Mouse (Mus musculus) natural killer cell, adult 2 months (primary cell): ENCODE data around the gene Fam214a.
A peak's percentile ranks its signal among the peaks of the same experiment; 100 is the strongest.

Experiments used
- DNase-seq, 2 experiments: peaks; one replicate each; pipeline ENCODE4 v3.0.0; 2022; ENCODE audit warnings: low spot score in 2 of 2

Gene Fam214a

GRCm38 (mm10) chr9:75024089-75024488 lies 71.4 kb downstream of the Fam214a start:
- no peak for DNase-seq

- DNase-seq: no peak
Measured at GRCm38 (mm10) chr9:75025689-75026088, 73.0 kb downstream of the Fam214a start.

GRCm38 (mm10) chr9:75032408-75032807 lies 79.7 kb downstream of the Fam214a start:
- no peak for DNase-seq

GRCm38 (mm10) chr9:75033141-75033540 lies 80.5 kb downstream of the Fam214a start:
- no peak for DNase-seq

- no peak for DNase-seq
Measured at GRCm38 (mm10) chr9:75034691-75035090, 82.0 kb downstream of the Fam214a start.

GRCm38 (mm10) chr9:75035944-75036343 lies 83.3 kb downstream of the Fam214a start:
- no peak for DNase-seq

- DNase-seq: peak; percentile 61 to 81
Measured at GRCm38 (mm10) chr9:75037451-75038356, 85.0 kb downstream of the Fam214a start, which contains the start of gene Arpp19. Gene Arpp19, plus strand, starts transcription at chr9:75037614.

GRCm38 (mm10) chr9:75038357-75038688 lies 85.6 kb downstream of the Fam214a start:
- no peak for DNase-seq

GRCm38 (mm10) chr9:75040566-75040965 lies 87.9 kb downstream of the Fam214a start:
- DNase-seq: no peak

- no peak for DNase-seq
Measured at GRCm38 (mm10) chr9:75041840-75042525, 89.3 kb downstream of the Fam214a start.

- no peak for DNase-seq
Measured at GRCm38 (mm10) chr9:75043191-75043590, 90.5 kb downstream of the Fam214a start.

GRCm38 (mm10) chr9:75047079-75047478 lies 94.4 kb downstream of the Fam214a start:
- no peak for DNase-seq

GRCm38 (mm10) chr9:75049100-75049499 lies 96.4 kb downstream of the Fam214a start:
- no peak for DNase-seq

- DNase-seq: peak; percentile 44 to 68
Measured at GRCm38 (mm10) chr9:75050003-75050402, 97.3 kb downstream of the Fam214a start.

GRCm38 (mm10) chr9:75051841-75052240 lies 99.2 kb downstream of the Fam214a start:
- no peak for DNase-seq

GRCm38 (mm10) chr9:75055046-75055445 lies 102.4 kb downstream of the Fam214a start:
- no peak for DNase-seq

- no peak for DNase-seq
Measured at GRCm38 (mm10) chr9:75064678-75065331, 112.1 kb downstream of the Fam214a start.

GRCm38 (mm10) chr9:75070457-75071028 lies 117.9 kb downstream of the Fam214a start, which contains the start of gene Myo5a:
Gene Myo5a, plus strand, starts transcription at chr9:75071015.
- no peak for DNase-seq

- DNase-seq: peak; percentile 31 to 66
Measured at GRCm38 (mm10) chr9:75071029-75071705, 118.5 kb downstream of the Fam214a start.

GRCm38 (mm10) chr9:75071706-75072192 lies 119.1 kb downstream of the Fam214a start:
- DNase-seq: peak; percentile 10 to 33

- DNase-seq: no peak
Measured at GRCm38 (mm10) chr9:75072361-75072760, 119.7 kb downstream of the Fam214a start.
